Mouse (Mus musculus): ENCODE results near the gene Kcnk5.

Gene Kcnk5

DNA sequence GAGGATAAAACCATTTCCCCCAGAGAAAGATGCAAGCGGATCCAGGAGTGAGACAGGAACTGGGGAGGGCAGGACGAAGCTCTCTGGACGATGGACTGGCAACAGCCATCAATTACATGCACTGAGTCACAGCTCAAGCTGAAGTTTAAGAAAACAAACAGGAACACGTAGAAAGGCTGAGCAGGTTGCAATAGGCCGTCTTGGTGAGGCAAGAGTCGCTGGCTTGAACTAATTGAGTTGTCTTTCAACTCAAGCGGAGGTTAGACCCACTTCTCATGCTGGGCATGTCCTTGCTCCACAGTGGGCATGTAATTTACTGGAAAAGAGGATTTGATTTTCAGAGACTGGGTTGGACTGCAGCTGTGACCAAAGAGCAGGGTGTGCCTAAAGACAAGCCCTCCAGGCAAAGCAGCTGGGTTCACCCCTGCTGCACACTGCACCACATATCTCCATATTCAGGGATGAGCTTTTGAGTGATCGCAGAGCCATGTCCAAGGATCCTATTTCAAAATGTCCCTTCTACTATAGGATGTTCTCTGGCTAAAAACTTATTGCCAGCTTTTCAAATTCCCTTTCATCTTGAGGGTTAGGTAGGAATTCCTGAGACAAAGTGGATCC lies 19.6 kb upstream of the Kcnk5 start:
- no peak for DNase-seq (ENCODE audit: low spot score in 2 of 2)

- DNase-seq (ENCODE audit: low spot score in 2 of 2), result no peak
Observed at GRCm38 (mm10) chr14:20193103-20193715, 11.6 kb upstream of the Kcnk5 start.

- DNase-seq (ENCODE audit: low spot score in 2 of 2), result no peak
Observed at GRCm38 (mm10) chr14:20191136-20191735, 9.6 kb upstream of the Kcnk5 start.

GRCm38 (mm10) chr14:20189751-20190150 lies 8.1 kb upstream of the Kcnk5 start:
- no peak for DNase-seq (ENCODE audit: low spot score in 2 of 2)

- no peak for DNase-seq (ENCODE audit: low spot score in 2 of 2)
Observed at GRCm38 (mm10) chr14:20185426-20185825, 3.8 kb upstream of the Kcnk5 start.

DNA sequence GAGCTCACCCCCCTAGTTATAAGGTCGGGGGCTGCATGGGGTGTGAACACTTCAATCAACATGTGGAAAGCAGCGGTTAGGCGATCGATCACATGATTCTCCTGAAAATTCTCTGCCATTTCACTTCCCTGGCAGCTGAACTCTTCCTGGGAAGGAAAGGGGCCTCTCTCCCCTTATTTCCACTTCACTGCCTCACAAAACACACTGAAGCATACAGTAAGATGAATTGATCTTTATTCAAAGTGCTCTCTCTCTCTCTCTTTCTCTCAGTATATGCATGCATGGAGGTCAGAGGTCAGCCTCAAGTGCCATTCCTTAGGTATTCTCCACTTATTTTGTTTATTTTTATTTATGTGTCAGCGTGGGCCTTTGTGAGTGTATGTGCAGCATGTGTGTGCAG lies 2.1 kb upstream of the Kcnk5 start:
- no peak for DNase-seq (ENCODE audit: low spot score in 2 of 2)

DNA sequence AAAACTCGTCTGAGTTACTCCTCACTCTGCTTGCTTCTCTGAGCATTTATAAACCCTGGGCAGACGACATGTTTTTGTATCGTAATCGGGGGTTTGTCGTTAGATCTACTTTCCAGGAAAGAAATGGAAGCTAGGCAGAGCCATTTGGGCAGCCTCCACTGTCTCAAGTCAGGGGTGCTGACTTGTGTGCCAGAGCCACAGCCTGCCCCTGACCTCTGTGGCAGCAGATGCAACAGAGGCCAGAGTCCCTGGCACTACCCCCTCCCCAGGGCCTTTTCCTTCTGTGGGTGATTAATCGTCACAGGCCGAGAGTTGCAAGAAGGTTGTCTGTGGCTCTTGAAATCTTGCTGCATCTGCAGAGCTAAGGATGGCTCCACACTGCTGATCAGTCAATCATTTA lies 987 bp upstream of the Kcnk5 start:
- DNase-seq (ENCODE audit: low spot score in 2 of 2), result no peak

DNA sequence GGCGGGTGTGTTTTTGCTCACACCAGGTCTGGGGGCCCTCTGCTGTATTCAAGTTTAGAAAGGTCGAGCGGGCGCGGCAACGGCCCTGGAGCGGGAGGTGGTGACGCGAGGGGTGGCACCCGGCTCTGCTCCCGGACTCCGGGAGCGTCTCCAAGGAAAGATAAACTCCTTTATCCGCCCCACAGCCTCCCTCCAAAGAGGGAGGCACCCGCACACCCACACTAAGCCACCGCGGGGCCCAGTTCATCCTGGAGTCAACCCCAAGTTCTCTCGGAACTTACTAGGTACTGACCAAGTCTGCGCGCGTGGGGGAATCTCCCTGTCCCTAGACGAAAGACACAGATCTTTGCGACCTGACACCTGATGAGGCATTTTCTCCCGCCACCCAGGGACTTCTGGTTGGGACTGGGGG lies 852 bp downstream of the Kcnk5 start:
- no peak for DNase-seq (ENCODE audit: low spot score in 2 of 2)

- no peak for DNase-seq (ENCODE audit: low spot score in 2 of 2)
Observed at GRCm38 (mm10) chr14:20180304-20180703, 1.3 kb downstream of the Kcnk5 start.

DNA sequence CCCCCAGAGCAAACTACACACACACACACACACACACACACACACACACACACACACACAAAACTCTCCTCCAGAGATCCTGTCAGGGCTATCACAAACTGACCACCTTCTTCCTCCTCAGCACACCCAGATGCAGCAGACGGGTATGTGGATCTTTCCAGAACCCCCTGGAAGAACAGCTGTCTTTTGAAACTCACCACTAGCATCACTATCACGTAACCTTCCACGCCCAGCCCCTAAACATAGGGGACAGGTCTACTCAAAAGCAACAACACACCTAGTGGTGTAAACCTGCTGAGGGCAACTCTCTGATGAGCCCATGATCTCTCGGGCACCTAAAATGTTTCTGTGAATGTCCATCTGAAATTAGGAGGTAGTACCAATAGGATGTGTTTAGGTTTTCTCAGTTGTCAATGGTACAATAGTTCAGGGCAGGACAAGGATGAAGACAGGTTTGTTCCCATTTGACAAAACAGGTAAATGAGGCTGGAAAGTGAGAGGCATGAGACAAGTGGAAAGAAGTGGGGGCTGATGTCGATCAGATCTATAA lies 1.8 kb downstream of the Kcnk5 start:
- no peak for DNase-seq (ENCODE audit: low spot score in 2 of 2)

DNA sequence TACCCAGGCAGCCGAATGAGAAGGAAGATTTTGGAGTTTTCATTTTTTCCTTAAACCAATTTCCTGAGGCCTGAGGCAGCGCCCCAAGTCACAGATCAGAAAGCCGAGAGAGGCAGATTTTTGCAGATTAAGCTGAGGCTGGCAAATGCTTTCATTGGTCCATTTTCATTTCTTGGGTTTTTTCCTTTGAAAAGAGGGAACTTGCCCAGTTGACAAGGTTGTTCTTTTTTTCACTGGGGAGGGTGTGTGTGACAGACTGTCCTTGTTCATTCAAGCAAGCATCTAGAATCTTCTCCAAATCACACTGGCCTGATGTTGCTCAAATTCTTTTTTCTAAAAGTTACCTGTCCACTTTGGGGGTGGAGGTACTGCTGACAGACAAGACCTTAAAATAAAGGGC lies 2.5 kb downstream of the Kcnk5 start:
- DNase-seq (ENCODE audit: low spot score in 2 of 2), result no peak

DNA sequence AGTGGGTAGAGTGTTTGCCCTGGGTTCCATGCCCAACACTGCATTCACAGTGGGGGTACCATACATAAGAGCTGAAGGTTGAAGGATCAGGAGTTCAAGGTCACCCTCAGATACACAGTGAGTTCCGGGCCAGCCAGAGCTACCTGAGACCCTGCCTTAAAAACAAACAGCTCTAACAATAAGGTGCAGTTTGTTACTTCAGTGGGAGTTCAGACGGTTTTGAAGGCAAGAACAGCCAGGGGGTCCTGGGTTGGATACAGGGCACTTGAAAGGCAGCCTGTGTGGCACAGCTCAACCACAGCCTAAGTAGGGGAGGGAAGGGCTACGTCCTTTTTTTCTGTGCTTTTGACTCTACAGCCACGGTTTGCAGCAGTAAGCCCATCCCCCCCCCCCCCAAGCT lies 3.0 kb downstream of the Kcnk5 start:
- no peak for DNase-seq (ENCODE audit: low spot score in 2 of 2)

DNA sequence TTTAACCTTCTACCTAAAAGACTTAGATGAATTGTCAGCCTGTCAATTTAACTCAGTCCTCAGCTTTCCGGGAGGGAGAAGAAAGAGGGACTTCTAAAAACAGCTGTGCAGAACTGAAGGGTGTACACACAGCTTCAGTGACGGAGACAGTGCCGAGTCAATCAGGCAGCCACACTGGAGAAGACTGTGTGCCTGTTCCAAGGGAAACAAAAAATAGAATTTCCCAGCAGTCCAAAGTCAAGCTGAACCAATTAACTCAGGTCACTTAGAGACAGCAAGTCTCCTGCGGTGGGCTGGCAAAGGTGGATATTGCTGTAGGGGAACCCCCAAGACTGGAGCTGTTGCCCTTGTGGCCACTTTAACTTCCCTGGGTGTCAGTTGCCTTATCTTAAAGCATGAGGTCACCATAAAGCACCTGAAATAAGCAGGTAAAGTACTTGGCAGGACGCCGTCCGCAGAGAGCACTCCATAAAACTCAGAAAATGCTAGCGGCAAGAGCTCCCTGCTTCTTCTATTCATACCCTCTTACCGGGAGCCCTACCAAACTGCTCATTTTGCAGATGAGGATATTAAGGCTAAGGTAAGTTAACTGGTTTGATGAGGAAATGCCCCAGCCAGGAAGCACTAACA lies 4.0 kb downstream of the Kcnk5 start:
- no peak for DNase-seq (ENCODE audit: low spot score in 2 of 2)

DNA sequence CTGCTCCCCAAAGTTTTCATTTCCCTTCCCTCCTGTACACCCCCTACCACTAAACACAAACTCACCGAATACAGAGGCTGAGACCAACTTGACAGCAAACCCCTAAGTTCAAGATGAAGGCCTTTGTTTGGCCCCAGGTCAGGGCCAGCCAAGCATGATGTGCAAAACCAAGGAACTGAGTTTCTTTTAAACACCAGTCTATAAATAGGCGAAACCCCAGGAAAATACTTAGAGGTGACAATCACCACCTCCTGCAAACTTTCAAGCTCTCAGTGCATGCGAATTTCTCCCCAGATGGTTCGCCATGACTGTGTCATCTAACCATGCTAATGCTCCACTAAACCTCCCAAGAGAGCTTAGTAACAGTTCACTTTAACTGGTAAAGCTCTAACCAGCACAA lies 5.9 kb downstream of the Kcnk5 start:
- DNase-seq (ENCODE audit: low spot score in 2 of 2), result no peak

GRCm38 (mm10) chr14:20175114-20175513 lies 6.5 kb downstream of the Kcnk5 start:
- no peak for DNase-seq (ENCODE audit: low spot score in 2 of 2)

DNA sequence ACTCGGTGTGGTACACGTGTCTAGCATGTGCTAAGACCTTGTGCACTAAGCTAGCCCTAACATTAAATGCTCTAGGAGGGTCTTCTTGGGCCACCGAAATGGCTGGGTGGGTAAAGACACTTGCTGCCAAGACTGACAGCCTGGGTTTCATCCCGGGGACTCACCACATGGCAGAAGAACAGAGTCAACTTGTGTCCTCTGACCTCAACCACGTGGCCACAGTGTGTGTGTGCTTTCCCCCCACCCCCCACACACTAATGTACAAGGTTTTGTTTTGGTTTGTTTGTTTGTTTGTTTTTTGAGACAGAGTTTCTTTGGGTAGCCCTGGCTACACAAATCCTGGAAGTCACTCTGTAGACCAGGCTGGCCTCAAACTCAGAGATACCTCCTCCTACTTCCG lies 6.9 kb downstream of the Kcnk5 start:
- no peak for DNase-seq (ENCODE audit: low spot score in 2 of 2)

GRCm38 (mm10) chr14:20173873-20174490 lies 7.6 kb downstream of the Kcnk5 start:
- DNase-seq (ENCODE audit: low spot score in 2 of 2), result no peak

DNA sequence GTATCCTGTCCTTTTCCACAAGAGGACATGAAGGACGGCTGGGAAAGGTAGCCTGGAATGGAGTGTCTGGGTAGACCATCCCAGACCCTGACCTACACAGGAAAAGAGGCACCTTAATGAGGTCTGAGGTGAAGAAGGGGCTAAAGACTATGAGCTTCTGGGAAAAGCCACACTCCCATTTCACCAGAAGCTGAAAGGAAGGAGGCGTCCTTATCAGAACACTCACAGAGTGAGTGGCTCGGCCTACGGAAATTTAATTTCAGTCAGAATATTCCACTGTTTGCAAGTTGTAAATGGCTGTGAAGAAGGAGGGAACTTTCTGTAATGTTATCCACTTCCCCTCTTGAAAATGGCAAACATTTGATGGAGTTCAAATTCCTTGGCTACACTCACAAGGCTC lies 8.7 kb downstream of the Kcnk5 start:
- DNase-seq (ENCODE audit: low spot score in 2 of 2), result no peak

- DNase-seq (ENCODE audit: low spot score in 2 of 2), result no peak
Observed at GRCm38 (mm10) chr14:20172509-20172908, 9.1 kb downstream of the Kcnk5 start.

- no peak for DNase-seq (ENCODE audit: low spot score in 2 of 2)
Observed at GRCm38 (mm10) chr14:20171840-20172239, 9.8 kb downstream of the Kcnk5 start.

DNA sequence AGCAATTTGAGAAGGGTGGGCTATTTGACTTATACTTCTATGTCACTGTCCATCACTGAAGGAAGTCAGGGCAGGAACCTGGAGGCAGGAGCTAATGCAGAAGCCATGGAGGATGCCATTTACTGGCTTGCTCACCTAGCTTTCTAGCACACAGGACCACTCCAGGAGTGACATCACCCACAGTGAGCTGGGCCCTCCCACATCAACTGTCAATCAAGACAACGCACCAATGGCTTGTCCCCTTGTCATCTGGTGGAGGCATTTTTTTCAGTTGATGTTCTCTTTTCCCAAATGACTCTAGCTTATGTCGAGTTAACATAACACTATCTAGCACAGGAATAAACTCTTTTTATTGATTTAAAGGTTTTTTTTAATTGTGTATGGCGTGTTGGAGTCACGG lies 12.4 kb downstream of the Kcnk5 start:
- DNase-seq (ENCODE audit: low spot score in 2 of 2), result no peak

- DNase-seq (ENCODE audit: low spot score in 2 of 2), result no peak
Observed at GRCm38 (mm10) chr14:20168478-20168877, 13.1 kb downstream of the Kcnk5 start.
